Mouse (Mus musculus): ENCODE data around the gene Rhox13. TPM values are rescaled to one million over a fixed set of nuclear protein-coding genes. Genes with fewer than 3 reads are reported as not detected.

Gene Rhox13
- total RNA-seq (2021): not detected
- long read RNA-seq, experiment 1: 0 reads
- long read RNA-seq, experiment 2: 0 reads

GRCm38 (mm10) chrX:38120982-38121381 lies at the start of gene Rhox13:
Gene Rhox13 (plus strand): TSS chrX:38121219.
- DNase-seq: no peak

GRCm38 (mm10) chrX:38084226-38084625 lies 36.8 kb upstream of the Rhox13 start:
- peak; percentile 45 for DNase-seq

DNA sequence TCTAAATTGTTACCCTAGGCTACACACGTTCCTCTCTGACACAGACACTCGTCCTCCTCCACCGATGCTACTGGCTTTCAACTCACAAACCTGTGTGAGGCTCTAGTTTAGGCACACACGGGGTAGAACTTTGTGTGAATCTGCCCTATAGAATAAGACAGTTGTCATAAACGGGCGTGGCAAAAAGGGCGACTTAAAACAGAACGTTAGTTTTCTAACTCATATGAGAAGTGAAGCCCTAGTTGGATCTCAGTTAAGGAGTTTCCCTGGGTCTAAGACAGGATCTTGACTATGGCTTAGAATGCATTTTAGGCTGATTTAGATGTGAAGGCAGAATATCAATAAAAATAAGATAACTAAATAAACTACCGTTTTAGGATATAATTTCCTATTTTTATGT lies 36.0 kb upstream of the Rhox13 start, which contains the start of gene Rhox11:
Gene Rhox11, minus strand, starts transcription at position 101 of the 400 bp plus-strand sequence.
- no peak for DNase-seq

GRCm38 (mm10) chrX:38110807-38111206 lies 10.2 kb upstream of the Rhox13 start, which contains the start of gene Rhox12:
Gene Rhox12 (minus strand): TSS chrX:38110907.
- no peak for DNase-seq

DNA sequence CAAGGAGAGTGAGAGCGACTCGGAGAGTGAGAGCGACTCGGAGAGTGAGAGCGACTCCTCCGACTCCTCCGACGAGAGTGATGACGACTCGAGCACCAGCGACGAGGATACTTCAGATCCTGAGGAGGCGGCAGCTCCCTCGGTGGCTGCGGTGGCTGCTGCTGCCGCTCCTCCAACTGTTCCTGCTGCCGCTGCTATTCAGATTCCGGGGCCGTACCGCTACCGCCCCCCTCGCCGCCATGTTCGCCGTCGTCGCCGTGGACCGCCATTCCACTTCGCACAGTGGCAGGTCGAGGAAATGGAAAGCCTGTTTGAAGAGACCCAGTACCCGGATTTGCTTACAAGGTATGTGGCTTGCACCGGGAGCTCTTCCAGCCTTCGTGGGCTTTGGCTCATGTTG lies 459 bp downstream of the Rhox13 start:
- no peak for DNase-seq

DNA sequence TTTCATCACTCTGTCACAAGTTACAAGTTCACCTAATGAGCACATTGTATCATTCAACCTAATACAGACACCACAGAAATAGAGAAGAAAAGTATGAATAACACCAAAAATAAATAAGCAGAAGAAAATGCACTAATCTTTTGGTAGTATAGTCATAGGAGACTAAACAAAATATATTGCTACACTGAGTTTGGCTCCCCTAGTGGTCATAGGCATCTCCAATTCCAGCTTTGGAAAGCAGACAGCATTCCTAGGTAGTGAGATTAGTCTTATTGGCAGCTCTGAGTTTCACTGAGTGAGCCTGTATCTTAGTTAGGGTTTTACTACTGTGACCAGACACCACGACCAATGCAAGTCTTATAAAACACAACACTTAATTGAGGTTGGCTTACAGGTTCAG lies 38.1 kb downstream of the Rhox13 start:
- no peak for DNase-seq

DNA sequence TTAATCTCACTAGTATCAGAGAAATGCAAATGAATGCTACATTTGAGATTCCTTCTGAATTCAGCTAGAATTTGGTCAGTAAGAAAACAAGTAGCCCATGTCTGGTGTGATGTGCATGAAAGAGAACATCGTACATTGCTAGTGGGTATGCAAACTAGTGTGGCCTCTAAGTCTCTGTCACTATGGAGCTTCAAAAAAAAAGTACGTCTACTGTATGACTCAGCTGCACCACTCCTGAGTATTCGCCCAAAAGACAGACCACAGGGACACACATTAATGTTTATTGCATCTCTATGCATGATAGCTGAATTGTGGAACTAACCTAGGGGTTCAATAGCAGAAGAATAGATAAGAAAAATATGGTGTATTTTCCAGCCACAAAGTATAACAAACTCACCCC lies 44.3 kb downstream of the Rhox13 start:
- DNase-seq: no peak

GRCm38 (mm10) chrX:38166064-38166463 lies 45.0 kb downstream of the Rhox13 start:
- DNase-seq: no peak

DNA sequence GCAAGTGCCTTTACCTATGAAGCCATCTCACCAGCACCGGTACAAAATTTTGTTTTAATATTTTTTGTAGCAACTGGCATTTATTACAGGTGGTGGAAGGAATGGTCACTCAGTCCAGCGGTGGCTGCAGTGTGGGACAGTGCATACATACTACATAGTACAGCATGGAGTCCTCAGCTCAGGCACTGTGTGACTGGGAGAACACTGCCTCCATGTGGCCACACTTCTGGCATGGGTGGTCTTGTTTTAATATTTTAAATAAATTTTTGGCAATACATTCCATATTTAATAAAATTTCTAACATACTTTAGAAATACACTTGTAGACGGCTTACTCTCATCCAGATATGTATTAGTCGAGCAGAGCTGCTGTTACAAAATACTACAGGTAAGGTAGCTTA lies 45.6 kb downstream of the Rhox13 start:
- DNase-seq: no peak

Other genes with a start within 250 kb of the Rhox13 start
- not detected for gene Rhox8, start 242.3 kb upstream of the Rhox13 start, total RNA-seq (2021)
- not detected for gene Rhox7b, start 224.0 kb upstream of the Rhox13 start, total RNA-seq (2021)
- gene Rhox9, start 219.4 kb upstream of the Rhox13 start, total RNA-seq (2021): not detected
- not detected for gene Btg1-ps1, start 102.4 kb upstream of the Rhox13 start, total RNA-seq (2021)
- gene Btg1-ps2, start 78.1 kb upstream of the Rhox13 start, total RNA-seq (2021): not detected
- gene Rhox10, start 54.7 kb upstream of the Rhox13 start, total RNA-seq (2021): not detected
- not detected for gene Rhox11, start 36.1 kb upstream of the Rhox13 start, total RNA-seq (2021)
- gene Rhox12, start 10.3 kb upstream of the Rhox13 start, total RNA-seq (2021): not detected
- gene Zbtb33, start 68.6 kb downstream of the Rhox13 start, total RNA-seq (2021): 1 to 10 TPM; 8.2 to 9.8 TPM
- 10 to 100 TPM in 1 of 2 experiments, 1 to 10 TPM in 1; 8.7 to 11.5 TPM for gene Tmem255a, start 131.2 kb downstream of the Rhox13 start, total RNA-seq (2021)
- 100 to 1,000 TPM; 297 to 475 TPM for gene Atp1b4, start 195.0 kb downstream of the Rhox13 start, total RNA-seq (2021)